Mouse (Mus musculus): ENCODE results near the gene Rtn3. TPM values are rescaled to one million over a fixed set of nuclear protein-coding genes. Genes with fewer than 3 reads are reported as not detected.
"Not testable (repeated sequence)": the region's sequence is repeated elsewhere in the genome, so short reads cannot be mapped to it uniquely, and the experiment has no call there.

The Rtn3 gene
- polyA plus RNA-seq, 1 experiment from 2014 or later: 116 TPM

DNA sequence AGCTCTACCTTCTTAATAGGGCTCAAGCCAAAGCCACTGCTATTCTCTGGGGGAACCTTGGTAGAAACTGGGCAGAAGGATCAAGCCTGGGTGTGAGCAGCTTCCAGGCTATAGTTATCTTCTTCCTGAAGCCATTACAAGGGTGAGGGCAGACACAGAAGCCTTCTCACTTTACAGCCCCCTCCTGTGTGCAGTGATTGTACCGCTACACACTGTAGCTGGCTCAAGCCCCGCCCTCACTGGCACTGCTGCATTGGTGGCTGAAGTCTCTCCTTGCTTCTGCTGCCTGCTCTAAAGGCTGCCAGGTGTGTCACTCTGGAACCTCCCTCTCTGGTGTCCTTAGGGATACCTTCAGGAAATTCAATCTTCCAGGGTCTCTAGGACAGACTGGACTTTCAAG is 70.7 kb downstream of the Rtn3 start:
- Histone ChIP-seq H3K4me2 (replicated peaks; ENCODE audit: low read depth) (no peak overlapping the region), H3K27me3 (ENCODE audit: control insufficient read depth, insufficient read depth, low read length) (no peaks in the 10 kb centered on the region), H3K36me3 (ENCODE audit: control insufficient read depth, insufficient read depth, low read length) (no peaks in the 10 kb centered on the region), H3K4me3 (ENCODE audit: low read depth, low read length) (no peak overlapping the region), H3K4me1 (replicated peaks; ENCODE audit: control insufficient read depth, insufficient read depth) (no peaks in the 10 kb centered on the region), H3K9ac (ENCODE audit: low read length) (no peak overlapping the region), H3K27ac (replicated peaks) (no peak overlapping the region), H3K9me3 (ENCODE audit: control insufficient read depth, low read length) (no peaks in the 10 kb centered on the region)
- TF ChIP-seq EP300 (optimal IDR thresholded peaks at IDR 0.05): no peak
- no peak for TF ChIP-seq CTCF (IDR thresholded peaks at IDR 0.05; ENCODE audit: low read depth)
- ATAC-seq (ENCODE audit: low FRiP score, low TSS enrichment) (no peak), DNase-seq (ENCODE audit: low spot score) (no peak)
- WGBS: 57% methylated on average over 2 of the region's 2 CpGs

DNA sequence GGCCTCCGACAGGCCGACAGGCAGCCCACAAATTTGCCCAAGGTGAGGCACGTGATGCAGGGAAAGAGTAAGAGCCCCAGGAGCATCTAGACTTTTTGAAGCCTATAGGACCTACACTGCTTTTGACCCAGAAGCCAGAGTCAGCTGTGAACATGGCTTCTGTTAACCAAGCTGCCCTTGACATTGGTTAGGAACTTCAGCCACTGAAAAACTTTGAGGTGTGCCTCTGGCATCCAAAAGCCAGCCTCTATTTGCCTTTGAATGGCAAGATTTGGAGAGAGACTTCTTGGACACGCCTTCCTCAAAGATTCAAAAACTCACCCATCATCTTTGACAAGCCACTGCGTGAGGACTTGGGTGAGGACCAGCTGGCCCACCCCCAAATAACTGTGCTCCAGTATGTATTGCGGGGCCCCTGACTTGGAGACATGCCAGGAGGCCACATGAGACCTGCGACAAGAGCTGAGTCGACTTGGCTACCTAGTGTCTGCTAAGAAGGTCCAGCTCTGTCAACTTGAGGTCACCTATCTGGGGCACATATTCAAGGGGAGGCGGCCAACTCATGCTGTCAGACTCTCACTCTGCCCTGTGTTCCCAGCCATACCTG is 78.4 kb downstream of the Rtn3 start:
- Histone ChIP-seq H3K27me3 (ENCODE audit: control insufficient read depth, insufficient read depth, low read length) (no peaks in the 10 kb centered on the region), H3K4me3 (ENCODE audit: low read depth, low read length) (no peak overlapping the region), H3K4me2 (replicated peaks; ENCODE audit: low read depth) (no peak overlapping the region), H3K9me3 (ENCODE audit: control insufficient read depth, low read length) (no peaks in the 10 kb centered on the region), H3K36me3 (ENCODE audit: control insufficient read depth, insufficient read depth, low read length) (no peaks in the 10 kb centered on the region), H3K27ac (replicated peaks) (no peak overlapping the region), H3K4me1 (replicated peaks; ENCODE audit: control insufficient read depth, insufficient read depth) (no peaks in the 10 kb centered on the region), H3K9ac (ENCODE audit: low read length) (no peak overlapping the region)
- ATAC-seq (ENCODE audit: low FRiP score, low TSS enrichment) (no peak), DNase-seq (ENCODE audit: low spot score) (no peak)
- TF ChIP-seq CTCF (IDR thresholded peaks at IDR 0.05; ENCODE audit: low read depth): no peak
- TF ChIP-seq EP300 (optimal IDR thresholded peaks at IDR 0.05): no peak
- WGBS: 42% methylated on average over 9 of the region's 9 CpGs

- 62% methylated on average over 11 of the region's 11 CpGs for WGBS
- TF ChIP-seq EP300 (optimal IDR thresholded peaks at IDR 0.05) (no peak), CTCF (IDR thresholded peaks at IDR 0.05; ENCODE audit: low read depth) (no peak)
- H3K27ac ChIP-seq (replicated peaks): no peak overlapping the region
Observed at GRCm38 (mm10) chr19:7400635-7401034, 82.4 kb downstream of the Rtn3 start.

DNA sequence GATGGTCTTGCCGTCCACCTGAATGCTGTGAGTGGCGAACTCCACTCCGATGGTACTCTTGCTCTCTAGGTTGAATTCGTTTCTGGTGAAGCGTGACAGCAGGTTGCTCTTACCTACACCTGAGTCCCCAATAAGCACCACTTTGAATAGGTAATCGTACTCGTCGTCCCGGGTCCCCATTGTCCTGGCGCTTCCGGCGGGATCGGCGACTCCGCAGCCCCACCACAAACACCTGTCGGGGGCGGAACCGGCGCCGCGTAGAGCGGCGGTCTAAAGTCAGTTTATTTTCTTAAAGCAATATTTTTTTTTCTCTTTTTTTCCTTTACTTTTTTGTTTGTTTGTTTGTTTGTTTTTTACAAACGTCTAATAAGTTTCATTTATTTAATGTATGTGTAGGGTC is 84.2 kb downstream of the Rtn3 start:
- H3K4me2 ChIP-seq (replicated peaks; ENCODE audit: low read depth); H3K36me3 ChIP-seq (ENCODE audit: control insufficient read depth, insufficient read depth, low read length); DNase-seq (ENCODE audit: low spot score); ATAC-seq (ENCODE audit: low FRiP score, low TSS enrichment); H3K27me3 ChIP-seq (ENCODE audit: control insufficient read depth, insufficient read depth, low read length); H3K4me1 ChIP-seq (replicated peaks; ENCODE audit: control insufficient read depth, insufficient read depth); H3K9me3 ChIP-seq (ENCODE audit: control insufficient read depth, low read length); H3K9ac ChIP-seq (ENCODE audit: low read length); H3K4me3 ChIP-seq (ENCODE audit: low read depth, low read length); H3K27ac ChIP-seq (replicated peaks): not testable (repeated sequence)
- 35% methylated on average over 24 of the region's 24 CpGs for WGBS

More at GRCm38 (mm10) chr19:7400635-7401034, 82.4 kb downstream of the Rtn3 start:
- Histone ChIP-seq H3K9ac (ENCODE audit: low read length) (no peak overlapping the region), H3K9me3 (ENCODE audit: control insufficient read depth, low read length) (no peaks in the 10 kb centered on the region), H3K4me3 (ENCODE audit: low read depth, low read length) (no peak overlapping the region), H3K4me2 (replicated peaks; ENCODE audit: low read depth) (no peak overlapping the region), H3K27me3 (ENCODE audit: control insufficient read depth, insufficient read depth, low read length) (no peaks in the 10 kb centered on the region), H3K36me3 (ENCODE audit: control insufficient read depth, insufficient read depth, low read length) (no peaks in the 10 kb centered on the region), H3K4me1 (replicated peaks; ENCODE audit: control insufficient read depth, insufficient read depth) (no peaks in the 10 kb centered on the region)
- DNase-seq (ENCODE audit: low spot score) (no peak), ATAC-seq (ENCODE audit: low FRiP score, low TSS enrichment) (no peak)

- DNase-seq (ENCODE audit: low spot score) (peak; percentile 41), ATAC-seq (ENCODE audit: low FRiP score, low TSS enrichment) (peak; percentile 36; the same call in 1 of the 2 replicates)
- TF ChIP-seq CTCF (IDR thresholded peaks at IDR 0.05; ENCODE audit: low read depth): peak; percentile 63
- H3K4me3 ChIP-seq (ENCODE audit: low read depth, low read length); H3K4me1 ChIP-seq (replicated peaks; ENCODE audit: control insufficient read depth, insufficient read depth); H3K36me3 ChIP-seq (ENCODE audit: control insufficient read depth, insufficient read depth, low read length); H3K27ac ChIP-seq (replicated peaks); H3K27me3 ChIP-seq (ENCODE audit: control insufficient read depth, insufficient read depth, low read length); H3K9ac ChIP-seq (ENCODE audit: low read length); H3K9me3 ChIP-seq (ENCODE audit: control insufficient read depth, low read length); H3K4me2 ChIP-seq (replicated peaks; ENCODE audit: low read depth): not testable (repeated sequence)
- WGBS: 43% methylated on average over 9 of the region's 10 CpGs
Observed at GRCm38 (mm10) chr19:7396867-7397826, 85.9 kb downstream of the Rtn3 start.

DNA sequence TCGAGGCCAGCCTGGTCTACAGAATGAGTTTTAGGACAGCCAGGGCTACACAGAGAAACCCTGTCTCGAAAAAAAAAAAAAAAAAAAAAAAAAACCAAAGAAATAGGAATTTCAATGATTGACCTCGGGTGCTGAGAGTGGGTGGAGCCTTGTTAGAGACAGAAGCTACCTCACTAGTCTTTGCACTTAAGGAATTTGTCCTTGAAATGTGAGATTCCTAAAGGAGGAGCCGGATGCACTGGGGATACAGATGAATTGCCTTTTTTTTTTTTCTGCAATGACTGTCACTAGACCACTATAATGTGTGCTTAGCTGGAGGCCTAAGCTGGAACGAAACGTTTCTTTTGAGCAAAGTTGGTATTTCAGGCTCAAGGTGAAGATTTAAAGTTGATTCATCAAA is 94.6 kb downstream of the Rtn3 start:
- H3K36me3 ChIP-seq (ENCODE audit: control insufficient read depth, insufficient read depth, low read length): no peaks in the 10 kb centered on the region
- no peaks in the 10 kb centered on the region for H3K4me1 ChIP-seq (replicated peaks; ENCODE audit: control insufficient read depth, insufficient read depth)
- H3K4me2 ChIP-seq (replicated peaks; ENCODE audit: low read depth): no peak overlapping the region
- no peaks in the 10 kb centered on the region for H3K9me3 ChIP-seq (ENCODE audit: control insufficient read depth, low read length)
- H3K4me3 ChIP-seq (ENCODE audit: low read depth, low read length): no peak overlapping the region
- DNase-seq (ENCODE audit: low spot score): no peak
- WGBS: 83% methylated on average over 5 of the region's 6 CpGs
- no peak overlapping the region for H3K9ac ChIP-seq (ENCODE audit: low read length)
- H3K27me3 ChIP-seq (ENCODE audit: control insufficient read depth, insufficient read depth, low read length): no peaks in the 10 kb centered on the region
- TF ChIP-seq CTCF (IDR thresholded peaks at IDR 0.05; ENCODE audit: low read depth) (no peak), EP300 (optimal IDR thresholded peaks at IDR 0.05) (no peak)
- H3K27ac ChIP-seq (replicated peaks): no peak overlapping the region
- ATAC-seq (ENCODE audit: low FRiP score, low TSS enrichment): no peak
